Mouse (Mus musculus) liver, embryonic 14.5 days (tissue): Measurements from ENCODE around the gene Atg7. TPM values are rescaled to one million over a fixed set of nuclear protein-coding genes. Genes with fewer than 3 reads are reported as not detected.
A peak's percentile ranks its signal among the peaks of the same experiment; 100 is the strongest.

Experiments
- ATAC-seq: fragments of 200-750 bp; cut with Nextera tagmentation; 2 replicates; pipeline ENCODE4 v1.8.0; 2017; ENCODE audit warnings: moderate number of reproducible peaks, mild to moderate bottlenecking, moderate library complexity; ENCODE audit not compliant: insufficient read depth
- DNase-seq, 3 experiments: peaks; one replicate each; pipeline ENCODE4 v3.0.0-alpha.2; 2012 to 2013; ENCODE audit warnings: low read depth in 3 of 3, low spot score in 3 of 3
- H3K27ac ChIP-seq: fragments of 300-500 bp; sonication (generic); 2 replicates; pipeline ENCODE4 v1.5.1; 2014; ENCODE audit warnings: moderate library complexity, mild to moderate bottlenecking, control low read depth, inconsistent platforms
- H3K27me3 ChIP-seq: fragments of 300-500 bp; sonication (generic); 2 replicates; pipeline ENCODE4 v1.6.1; 2014; ENCODE audit warnings: mild to moderate bottlenecking, low read length, moderate library complexity; ENCODE audit not compliant: control insufficient read depth, insufficient read depth
- H3K36me3 ChIP-seq: fragments of 300-500 bp; sonication (generic); replicated peaks from 2 replicates; pipeline ENCODE4 v1.6.1; 2014; ENCODE audit warnings: low read depth; ENCODE audit not compliant: control insufficient read depth, insufficient read depth
- H3K4me1 ChIP-seq, 2 experiments: fragments of 200-500 bp in 1 of 2; fragments of 300-500 bp in 1 of 2; sonication (generic) in 1 of 2; replicated peaks; 2 replicates each; pipeline ENCODE4 v1.6.1; 2012 to 2014; ENCODE audit warnings: antibody characterized with exemption in 1 of 2, inconsistent platforms in 1 of 2, low read length in 1 of 2; ENCODE audit not compliant: control insufficient read depth in 2 of 2, insufficient read depth in 2 of 2
- H3K4me2 ChIP-seq: fragments of 300-500 bp; sonication (generic); 2 replicates; pipeline ENCODE4 v1.6.1; 2014; ENCODE audit warnings: low read depth, mild to moderate bottlenecking, control low read depth, moderate library complexity
- H3K4me3 ChIP-seq, 2 experiments: fragments of 200-500 bp in 1 of 2; fragments of 300-500 bp in 1 of 2; sonication (generic) in 1 of 2; 2 replicates each; pipeline ENCODE4 v1.5.1; 2012 to 2014; ENCODE audit warnings: low read depth in 2 of 2, low read length in 2 of 2, mild to moderate bottlenecking in 2 of 2, control low read depth in 1 of 2, inconsistent platforms in 1 of 2, moderate library complexity in 1 of 2; ENCODE audit not compliant: insufficient read depth in 1 of 2
- H3K9ac ChIP-seq: fragments of 300-500 bp; sonication (generic); replicated peaks from 2 replicates; pipeline ENCODE4 v1.6.1; 2014; ENCODE audit warnings: mild to moderate bottlenecking, control low read depth, moderate library complexity
- H3K9me3 ChIP-seq: fragments of 300-500 bp; sonication (generic); 2 replicates; pipeline ENCODE4 v1.6.1; 2016; ENCODE audit warnings: low read length, mixed read lengths; ENCODE audit not compliant: control insufficient read depth
- CTCF ChIP-seq: IDR thresholded peaks from 2 replicates; pipeline ENCODE4 v1.5.1; 2016; ENCODE audit warnings: antibody characterized with exemption, low read depth, control low read depth
- EP300 ChIP-seq: IDR thresholded peaks from 2 replicates; pipeline ENCODE4 v1.6.1; 2016; ENCODE audit warnings: antibody characterized with exemption, low read depth
- WGBS: fragments of 180-500 bp; shearing (Covaris S2); extraction: QIAGEN DNeasy Blood & Tissue Kit; methylation state at CpG from one replicate; pipeline ENCODE4 v1.1.7; 2014; ENCODE audit not compliant: insufficient replicate concordance; 5-methylcytosine and 5-hydroxymethylcytosine counted together
- polyA plus RNA-seq, 2 experiments: library from polyadenylated mRNA; depleted of rRNA in 1 of 2; stranded (reverse) in 1 of 2; unstranded in 1 of 2; fragments of >200 nt; fragmentation: Nextera tagmentation in 1 of 2; extraction: Ambion mirVana in 1 of 2; gene quantifications; 2 replicates each; pipeline versions ENCODE4 v1.2.1 to v1.2.3; 2012 to 2014

Gene Atg7
- polyA plus RNA-seq, 2 experiments, result 4.8 to 11.8 TPM

DNA sequence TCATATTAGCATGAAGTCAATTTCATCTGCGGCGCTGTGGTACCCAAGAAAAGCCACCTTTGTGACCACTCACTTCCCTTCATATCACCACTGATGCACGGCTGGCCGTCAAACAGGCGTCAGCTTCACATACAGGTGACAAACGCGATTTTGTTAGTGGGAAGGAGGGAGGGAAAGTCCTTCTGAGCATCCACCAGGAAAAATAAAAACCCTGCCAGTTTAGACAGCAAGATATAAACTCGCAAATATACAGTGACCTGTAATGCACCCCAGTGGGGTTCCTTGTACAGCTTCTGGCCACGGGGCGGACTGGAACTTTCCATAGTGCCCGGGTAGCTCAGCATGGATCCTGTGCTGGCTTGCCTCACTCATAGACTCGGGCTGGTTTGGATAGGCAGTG, 248.9 kb downstream of the Atg7 start:
- H3K36me3 ChIP-seq, result no peaks in the 10 kb centered on the region
- TF ChIP-seq CTCF (no peak), EP300 (no peak)
- no peak overlapping the region for H3K9ac ChIP-seq
- no peaks in the 10 kb centered on the region for H3K27me3 ChIP-seq
- H3K9me3 ChIP-seq, result no peaks in the 10 kb centered on the region
- no peak for DNase-seq
- no peak overlapping the region for H3K27ac ChIP-seq
- WGBS, result 64% methylated on average over 12 of the region's 12 CpGs
- peaks cover 13 to 24% of the 10 kb centered on the region in 2 experiments for H3K4me1 ChIP-seq
- no peak overlapping the region for H3K4me2 ChIP-seq
- no peak overlapping the region for H3K4me3 ChIP-seq
- ATAC-seq, result no peak

DNA sequence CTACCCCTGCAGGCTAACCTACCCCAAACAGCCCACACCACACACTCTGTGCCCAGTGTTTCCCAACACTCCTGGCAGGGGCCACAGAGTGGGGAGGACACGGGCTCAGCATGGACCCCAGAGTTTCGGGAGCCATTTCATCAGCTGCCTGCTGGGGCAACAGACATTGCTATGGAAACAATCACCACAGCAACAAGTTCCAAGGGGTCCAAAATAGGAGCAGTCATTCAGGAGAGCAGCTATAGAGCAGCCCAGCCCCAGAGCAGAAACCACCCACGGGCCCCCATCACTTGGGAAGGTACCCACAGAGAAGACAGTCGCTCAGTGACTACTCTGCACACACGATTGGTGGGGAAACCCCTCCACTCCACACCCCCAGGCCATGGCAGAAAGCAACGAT, 249.5 kb downstream of the Atg7 start:
- no peak for ATAC-seq
- H3K9ac ChIP-seq, result no peak overlapping the region
- H3K27ac ChIP-seq, result no peak overlapping the region

GRCm38 (mm10) chr6:114893427-114894209, 250.7 kb downstream of the Atg7 start:
- 26% methylated on average over 20 of the region's 20 CpGs for WGBS
- Histone ChIP-seq H3K27me3 (no peaks in the 10 kb centered on the region), H3K4me2 (peak overlapping the region; percentile 5), H3K4me3 (no peak overlapping the region), H3K9me3 (no peaks in the 10 kb centered on the region), H3K27ac (no peak overlapping the region), H3K36me3 (no peaks in the 10 kb centered on the region), H3K9ac (no peak overlapping the region), H3K4me1 (peaks cover 13 to 19% of the 10 kb centered on the region in 2 experiments)
- ATAC-seq (peak; percentile 79), DNase-seq (peak; percentile 45 to 54 (median 45))
- TF ChIP-seq EP300, result no peak
- TF ChIP-seq CTCF, result 0 out of 2 replicates have a peak, but pooled peaks have one; percentile 10

More for the DNA sequence above, 249.5 kb downstream of the Atg7 start:
- TF ChIP-seq EP300 (no peak), CTCF (no peak)
- WGBS, result 51% methylated on average over 6 of the region's 6 CpGs
- Histone ChIP-seq H3K36me3 (no peaks in the 10 kb centered on the region), H3K27me3 (no peaks in the 10 kb centered on the region), H3K4me1 (peaks cover 13 to 20% of the 10 kb centered on the region in 2 experiments), H3K4me2 (no peak overlapping the region), H3K4me3 (no peak overlapping the region), H3K9me3 (no peaks in the 10 kb centered on the region)
- no peak for DNase-seq

DNA sequence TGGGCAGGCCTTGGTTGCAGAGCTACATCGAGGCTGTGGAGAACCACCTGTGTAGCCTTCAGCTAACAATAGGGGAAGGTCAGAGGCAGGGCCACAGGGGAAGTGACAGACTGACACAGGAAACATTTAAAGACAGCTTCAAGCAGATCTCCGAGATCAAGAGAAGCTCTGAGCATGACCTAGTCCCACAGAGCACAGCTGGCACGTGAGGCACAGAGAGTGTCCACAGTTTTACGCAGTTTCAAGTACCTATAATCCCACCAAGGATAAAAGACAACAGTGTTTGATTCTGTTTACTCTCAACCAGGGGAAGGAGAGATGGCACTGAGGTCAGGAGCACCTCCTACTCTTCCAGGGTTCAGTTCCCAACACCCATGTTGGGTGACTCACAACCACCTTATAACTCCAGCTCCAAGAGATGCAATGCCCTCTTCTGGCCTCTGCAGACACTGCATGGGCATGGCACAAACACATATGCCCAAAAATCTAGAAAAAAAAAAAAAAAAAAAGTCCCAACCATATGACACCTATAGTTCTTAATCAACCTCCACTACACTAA, 251.7 kb downstream of the Atg7 start:
- Histone ChIP-seq H3K4me1 (peaks cover 13 to 27% of the 10 kb centered on the region in 2 experiments), H3K27me3 (no peaks in the 10 kb centered on the region), H3K4me2 (no peak overlapping the region), H3K4me3 (no peak overlapping the region), H3K27ac (no peak overlapping the region; the same call in 1 of the 2 replicates), H3K9ac (no peak overlapping the region), H3K9me3 (no peaks in the 10 kb centered on the region), H3K36me3 (no peaks in the 10 kb centered on the region)
- TF ChIP-seq CTCF (peak; percentile 37), EP300 (no peak)
- no peak for ATAC-seq
- no peak for DNase-seq
- WGBS, result 36% methylated on average over 4 of the region's 4 CpGs

- no peaks in the 10 kb centered on the region for H3K36me3 ChIP-seq
- no peak overlapping the region for H3K4me3 ChIP-seq
- H3K4me2 ChIP-seq, result no peak overlapping the region
- no peaks in the 10 kb centered on the region for H3K9me3 ChIP-seq
- H3K9ac ChIP-seq, result no peak overlapping the region
- no peak overlapping the region for H3K27ac ChIP-seq
- no peak for TF ChIP-seq CTCF
- no peak for TF ChIP-seq EP300
- no peak for ATAC-seq
- peaks cover 19 to 32% of the 10 kb centered on the region in 2 experiments for H3K4me1 ChIP-seq
- 75% methylated on average over 7 of the region's 7 CpGs for WGBS
- H3K27me3 ChIP-seq, result no peaks in the 10 kb centered on the region
- DNase-seq, result no peak
Measured at GRCm38 (mm10) chr6:114895191-114895590, 252.3 kb downstream of the Atg7 start.
